Mouse (Mus musculus) liver, embryonic 14 days (tissue): ENCODE results near the gene Slc22a26. TPM values are rescaled to one million over a fixed set of nuclear protein-coding genes. Genes with fewer than 3 reads are reported as not detected.

Experiments used
- polyA plus RNA-seq: library from polyadenylated mRNA; depleted of rRNA; stranded (reverse); fragments of >200 nt; gene quantifications from 2 replicates; pipeline ENCODE4 v1.2.3, GENCODE M21; 2012; rRNA removed

Slc22a26 gene
- not detected in 2 replicates for polyA plus RNA-seq

GRCm38 (mm10) chr19:7802571-7802970 is at the start of gene Slc22a26:
Gene Slc22a26 (minus strand): TSS chr19:7802667.

Other genes starting within 250 kb of the Slc22a26 start
- gene Pla2g16, start 245.2 kb downstream of the Slc22a26 start, polyA plus RNA-seq: 23.0 and 23.5 TPM in 2 replicates
- 0.01 TPM in 1 of 2 replicates, not detected in the other for gene Lgals12, start 195.5 kb downstream of the Slc22a26 start, polyA plus RNA-seq
- not detected in 2 replicates for gene Hrasls5, start 190.1 kb downstream of the Slc22a26 start, polyA plus RNA-seq
- gene Slc22a19, start 91.4 kb downstream of the Slc22a26 start, polyA plus RNA-seq: not detected in 2 replicates
- 0.03 TPM in 2 replicates for gene Slc22a27, start 163.4 kb upstream of the Slc22a26 start, polyA plus RNA-seq